Mouse (Mus musculus) retina, adult 2 months (tissue): ENCODE measurements around the gene Lcn11.

Experiments used
- DNase-seq: peaks from one replicate; pipeline ENCODE4 v3.0.0-alpha.2; 2012; ENCODE audit warnings: low read depth, low spot score

Gene Lcn11

DNA sequence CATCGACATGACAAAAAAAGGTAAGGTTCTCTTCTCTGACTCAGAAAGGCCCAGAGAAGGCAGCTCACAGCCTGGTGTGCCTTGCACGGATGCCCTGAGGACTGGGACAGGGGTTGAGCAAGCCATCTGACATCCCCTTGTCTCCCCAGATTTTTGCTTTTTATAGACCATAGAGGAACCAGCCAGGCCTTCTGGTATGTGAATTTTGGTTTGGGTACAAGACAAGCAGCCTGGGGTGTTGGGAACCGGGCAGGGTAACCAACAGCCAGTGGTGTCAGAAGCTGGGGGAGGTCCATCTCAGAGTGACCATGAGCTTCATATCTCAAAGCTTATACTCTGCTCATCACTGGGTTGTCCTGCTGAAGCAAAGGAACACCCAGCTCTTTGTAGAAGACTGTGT is 47.9 kb downstream of the Lcn11 start:
- DNase-seq, result no peak

DNA sequence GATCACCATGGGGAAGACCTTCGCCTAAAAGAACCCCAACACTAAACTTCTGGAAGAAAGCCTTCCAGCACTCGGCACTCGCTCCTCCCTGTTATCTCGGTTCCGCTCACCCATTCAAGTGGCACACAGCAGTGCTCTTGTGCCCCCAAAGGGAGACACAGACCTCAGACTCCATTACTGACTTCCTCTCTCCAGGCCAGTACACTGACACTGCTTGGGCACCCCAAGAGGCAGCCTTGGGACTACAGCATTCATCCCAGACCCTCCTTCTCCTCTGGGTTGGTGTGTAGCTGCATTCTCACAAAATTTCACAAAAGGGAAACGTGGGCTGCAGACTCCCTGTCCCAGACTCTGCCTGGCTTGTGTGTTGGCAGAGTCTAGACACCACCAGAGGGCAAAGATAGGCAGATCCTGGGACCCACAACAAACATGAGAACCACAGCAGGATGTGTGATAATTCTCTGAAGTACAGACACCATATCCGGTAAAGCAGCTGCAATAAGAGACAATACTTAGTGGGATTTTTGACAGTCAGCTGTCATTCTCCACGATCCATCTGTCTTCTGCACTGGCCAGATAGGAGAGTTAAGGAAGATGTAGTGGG is 51.6 kb downstream of the Lcn11 start:
- no peak for DNase-seq
